Comparison of ENCODE assay signal across 8 mouse cellular contexts in genomic region chr13:97390449-97390930, GRCm38 (mm10).
DNase-seq lines count a peak whose midpoint lies in the region; ATAC-seq lines count a peak whose summit lies in the region.

No protein-coding gene starts in this region.

- peaks cover 14% of the 10 kb centered on the region for H3K4me1 ChIP-seq in embryonic facial prominence, embryonic 15.5 days
- peaks cover 8% of the 10 kb centered on the region for H3K4me1 ChIP-seq in midbrain, embryonic 16.5 days (ENCODE audit: control insufficient read depth, insufficient read depth, low read length)

- no peak; the same call in 1 of the 2 replicates for ATAC-seq in embryonic facial prominence, embryonic 15.5 days (ENCODE audit: insufficient number of reproducible peaks, low FRiP score, low TSS enrichment, low read depth)
- ATAC-seq in midbrain, embryonic 16.5 days: peak; percentile 77

- H3K9me3 ChIP-seq in embryonic facial prominence, embryonic 15.5 days (replicated peaks): no peaks in the 10 kb centered on the region
- no peaks in the 10 kb centered on the region for H3K9me3 ChIP-seq in midbrain, embryonic 16.5 days (replicated peaks; ENCODE audit: control insufficient read depth, low read length, poor library complexity, severe bottlenecking)

- H3K4me3 ChIP-seq in embryonic facial prominence, embryonic 15.5 days (replicated peaks): no peak overlapping the region
- H3K4me3 ChIP-seq in midbrain, embryonic 16.5 days (ENCODE audit: low read depth, low read length): no peak overlapping the region

- H3K27ac ChIP-seq in embryonic facial prominence, embryonic 15.5 days (replicated peaks): no peak overlapping the region
- peak overlapping the region; percentile 37 for H3K27ac ChIP-seq in midbrain, embryonic 16.5 days (ENCODE audit: low read length)

- no peaks in the 10 kb centered on the region for H3K27me3 ChIP-seq in embryonic facial prominence, embryonic 15.5 days
- no peaks in the 10 kb centered on the region for H3K27me3 ChIP-seq in midbrain, embryonic 16.5 days (ENCODE audit: control insufficient read depth, insufficient read depth, low read depth, low read length)

- no peaks in the 10 kb centered on the region for H3K36me3 ChIP-seq in embryonic facial prominence, embryonic 15.5 days
- no peaks in the 10 kb centered on the region for H3K36me3 ChIP-seq in midbrain, embryonic 16.5 days (ENCODE audit: control insufficient read depth, insufficient read depth, low read length)

- no peak overlapping the region for H3K9ac ChIP-seq in embryonic facial prominence, embryonic 15.5 days
- no peak overlapping the region for H3K9ac ChIP-seq in midbrain, embryonic 16.5 days (ENCODE audit: low read depth, low read length)

- H3K4me2 ChIP-seq in embryonic facial prominence, embryonic 15.5 days (replicated peaks): peak overlapping the region; percentile 37
- H3K4me2 ChIP-seq in midbrain, embryonic 16.5 days (ENCODE audit: low read length): peak overlapping the region; percentile 50

- intact Hi-C loops in heart, postnatal 10 days (cut with DNase I): loop anchor here (5.0 kb wide), 1 partner anchor 148 kb away; the partner anchor contains the start of gene Enc1

- 25% methylated on average over 11 of the region's 11 CpGs for WGBS in embryonic facial prominence, embryonic 15.5 days
- WGBS in midbrain, embryonic 16.5 days: 13% methylated on average over 11 of the region's 11 CpGs

- DNase-seq in cerebellum, adult 9-10 months: peak; percentile 5
- DNase-seq in cerebellum, adult 11 months: no peak
- peak; percentile 65 to 74 for DNase-seq in heart, postnatal 10 days
- DNase-seq in layer of hippocampus, postnatal 14 days (ENCODE audit: low spot score in 2 of 2): peak; percentile 51 to 65
- DNase-seq in thymus, postnatal 4 days: no peak
- no peak for DNase-seq in urinary bladder, postnatal 4 days (ENCODE audit: low spot score in 2 of 2)

Comparison
In these comparisons a context has a peak if more than half of its experiments do, and no peak if none do; other contexts are left out.
1. DNase-seq: peak in cerebellum, adult 9-10 months (single experiment), heart, postnatal 10 days (2 of 2) and layer of hippocampus, postnatal 14 days (2 of 2); none in cerebellum, adult 11 months (single experiment), thymus, postnatal 4 days (single experiment) and urinary bladder, postnatal 4 days (0 of 2).